Mouse (Mus musculus) right cerebral cortex, postnatal 4 days (tissue): ENCODE measurements at regions not wholly inside any gene's neighbourhood (a gene's known extent, or its start where the extent isn't known, plus 50 kb on each side); places are given as distances from the start of the nearest gene placed in this dataset.
A peak's percentile ranks its signal among the peaks of the same experiment; 100 is the strongest.
"Not testable (repeated sequence)": the region's sequence is repeated elsewhere in the genome, so short reads cannot be mapped to it uniquely, and the experiment has no call there.

Experiments used
- DNase-seq: peaks from one replicate; pipeline ENCODE4 v3.0.0-alpha.2; 2022

DNA sequence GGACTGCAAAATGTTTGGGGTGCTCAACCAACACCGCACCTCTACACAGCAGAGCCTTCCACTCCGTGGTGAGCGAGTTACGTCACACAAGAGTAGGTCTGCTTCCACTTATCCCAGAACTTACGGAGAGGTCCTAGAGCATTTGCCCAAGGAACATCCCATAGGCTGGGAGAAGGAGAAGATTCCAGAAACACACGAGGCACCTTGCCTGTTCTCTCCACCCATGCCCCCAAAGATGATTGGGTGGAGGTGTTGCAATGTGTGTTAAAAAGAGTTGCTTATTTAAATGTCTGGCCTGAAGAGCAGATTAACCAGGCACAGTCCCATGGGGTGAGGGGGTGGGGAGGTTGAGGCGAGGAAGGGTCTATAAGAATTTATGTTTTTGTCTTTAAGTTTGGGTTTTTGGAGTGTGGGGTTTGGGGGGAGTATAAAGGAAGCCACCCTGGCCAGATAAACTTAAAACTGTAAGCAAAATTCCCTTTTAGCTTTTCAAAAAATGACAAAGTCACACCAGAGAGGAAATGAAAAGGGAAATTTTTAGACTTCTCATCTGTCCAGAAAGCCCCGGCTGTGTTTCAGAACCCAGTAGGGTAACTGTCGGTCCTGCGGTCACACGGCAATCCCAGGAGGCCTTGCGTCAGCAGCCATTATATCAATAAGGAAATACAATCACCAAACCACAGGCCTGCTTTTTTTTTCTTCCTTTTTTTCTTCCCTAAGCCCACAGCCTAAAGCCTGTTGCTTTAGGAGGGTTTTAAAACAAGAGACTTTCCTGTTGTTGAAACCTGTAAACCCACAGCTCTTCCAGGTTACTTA lies 113.3 kb downstream of the Tomm20 start:
- no peak for DNase-seq

DNA sequence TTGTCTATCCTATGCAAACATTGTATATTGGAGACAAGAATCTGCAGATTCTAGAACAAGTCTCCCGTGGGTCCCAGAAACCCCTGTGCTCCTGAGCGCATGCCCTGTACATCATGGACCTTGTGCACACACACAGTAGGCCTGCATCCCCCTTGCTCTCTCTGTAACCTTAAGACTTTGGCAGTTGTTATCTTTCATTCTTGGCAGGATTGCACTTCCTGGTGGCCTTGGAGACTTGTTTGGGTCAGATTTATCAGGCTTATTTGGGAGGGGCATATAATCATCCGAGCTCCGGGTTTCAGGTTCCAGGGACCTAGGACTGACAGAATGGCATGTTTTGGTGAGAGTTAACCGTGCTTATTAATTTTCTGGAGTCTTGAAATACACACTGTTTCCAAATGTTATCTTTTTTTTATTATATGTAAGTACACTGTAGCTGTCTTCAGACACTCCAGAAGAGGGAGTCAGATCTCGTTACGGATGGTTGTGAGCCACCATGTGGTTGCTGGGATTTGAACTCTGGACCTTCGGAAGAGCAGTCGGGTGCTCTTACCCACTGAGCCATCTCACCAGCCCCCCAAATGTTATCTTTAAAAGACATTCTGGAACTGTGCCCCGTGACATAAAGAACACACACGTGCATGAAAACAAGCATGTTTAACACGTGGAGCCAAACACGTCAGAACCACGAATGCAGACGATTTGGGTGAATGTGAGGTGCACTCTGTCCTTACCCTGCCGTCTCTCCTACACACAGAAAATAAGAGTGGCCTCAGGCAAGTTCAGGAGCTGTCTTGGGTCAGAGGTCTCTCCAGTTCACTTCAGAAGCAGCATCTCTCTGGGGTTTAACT lies 114.1 kb downstream of the Tomm20 start:
- no peak for DNase-seq

GRCm38 (mm10) chr8:126830242-126830530 lies 115.5 kb downstream of the Tomm20 start:
- DNase-seq = no peak

GRCm38 (mm10) chr8:126829376-126830241 lies 116.0 kb downstream of the Tomm20 start:
- DNase-seq = no peak

- DNase-seq = no peak
These were observed 117.8 kb downstream of the Tomm20 start for GRCm38 (mm10) chr8:126827681-126828383.

DNA sequence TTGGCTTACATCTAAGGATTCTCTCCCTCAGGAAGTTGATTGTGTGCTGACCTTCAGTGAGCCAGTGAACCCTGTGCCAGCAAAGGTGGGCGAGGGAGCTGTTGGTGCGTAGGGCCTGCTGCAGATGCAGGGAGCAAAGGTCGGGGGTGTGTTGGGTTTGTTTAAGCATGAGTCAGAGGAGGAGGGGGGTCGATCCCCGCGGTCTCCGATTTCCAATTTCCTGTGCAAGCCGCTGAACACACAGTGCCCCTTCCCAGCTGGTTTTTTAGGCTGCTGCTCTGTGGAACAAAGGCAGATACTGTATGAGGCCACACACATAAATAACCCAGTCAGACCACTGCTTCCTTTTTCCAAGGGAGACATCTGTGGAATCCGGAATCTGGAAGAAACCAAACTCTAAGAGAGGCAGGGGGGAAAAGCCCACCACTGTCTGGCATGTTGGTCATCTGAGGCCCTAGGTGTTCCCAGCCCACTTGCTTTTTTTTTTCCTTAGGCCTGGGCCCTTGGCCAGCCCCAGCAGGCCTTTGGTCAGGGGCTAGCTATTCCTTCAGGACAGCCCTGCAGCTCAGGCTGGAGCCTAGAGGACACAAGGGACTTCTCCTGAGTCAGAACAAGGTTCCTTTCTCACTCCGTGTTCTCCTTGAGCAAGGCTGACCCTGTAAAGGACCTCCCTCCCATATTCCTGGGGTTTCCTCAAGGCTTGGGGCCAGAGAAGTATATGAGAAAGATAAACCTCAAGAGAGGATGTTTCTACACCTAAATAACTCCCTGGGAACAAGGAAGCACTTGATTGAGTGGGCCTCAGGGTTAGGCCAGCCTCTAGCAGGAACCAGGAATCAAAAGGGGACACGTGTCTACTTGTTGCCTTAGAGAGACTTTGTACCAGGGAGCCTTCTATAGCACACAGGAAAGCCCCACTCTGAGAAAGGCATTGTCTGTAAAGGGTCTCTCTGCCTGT lies 119.0 kb downstream of the Tomm20 start:
- peak; percentile 51 for DNase-seq

GRCm38 (mm10) chr8:126825877-126826276 lies 119.8 kb downstream of the Tomm20 start:
- DNase-seq = peak; percentile 61

- no peak for DNase-seq
These were observed 121.0 kb downstream of the Tomm20 start for GRCm38 (mm10) chr8:126824575-126825208.

DNA sequence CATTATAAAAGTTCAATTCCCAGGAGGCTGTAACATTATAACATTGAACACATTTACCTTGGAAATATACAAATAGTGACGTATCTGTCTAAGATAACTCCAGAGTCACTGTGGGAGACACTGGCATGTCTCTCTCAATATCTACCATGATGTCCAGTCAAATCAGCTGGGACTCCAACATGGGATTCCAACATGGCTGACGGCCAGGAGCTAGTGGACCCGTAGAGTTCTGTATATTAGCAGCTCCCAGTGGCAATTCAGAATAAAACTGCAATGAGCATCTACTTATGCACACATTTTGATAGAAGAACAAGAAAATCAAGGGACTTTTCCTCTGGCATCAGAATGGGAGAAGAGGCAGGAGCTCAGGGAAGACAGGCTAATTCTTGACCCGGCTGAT lies 123.4 kb downstream of the Tomm20 start:
- DNase-seq = no peak

- no peak for DNase-seq
These were observed 124.4 kb downstream of the Tomm20 start for GRCm38 (mm10) chr8:126821279-126821678.

GRCm38 (mm10) chr8:126820502-126820901 lies 125.1 kb downstream of the Tomm20 start:
- DNase-seq = no peak

DNA sequence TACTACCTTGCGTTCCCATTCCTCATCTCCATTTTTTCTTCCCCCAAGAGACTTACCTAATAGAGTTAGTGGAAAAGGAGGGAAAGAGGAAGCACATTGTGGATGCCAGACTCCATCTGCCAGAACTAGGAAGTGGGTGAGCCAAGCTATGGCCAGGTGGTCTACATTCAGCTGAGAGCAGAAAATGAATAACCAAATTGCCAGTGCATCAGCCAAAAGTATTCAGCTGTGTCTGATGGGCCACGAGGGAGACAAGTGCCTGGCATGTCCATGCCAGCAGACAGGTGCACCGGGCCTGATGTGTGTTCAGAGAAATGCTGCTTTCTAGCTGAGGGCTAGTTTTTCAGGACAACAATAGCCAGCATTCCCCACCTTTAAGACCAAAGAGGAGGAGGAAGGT lies 126.4 kb downstream of the Tomm20 start:
- no peak for DNase-seq

DNA sequence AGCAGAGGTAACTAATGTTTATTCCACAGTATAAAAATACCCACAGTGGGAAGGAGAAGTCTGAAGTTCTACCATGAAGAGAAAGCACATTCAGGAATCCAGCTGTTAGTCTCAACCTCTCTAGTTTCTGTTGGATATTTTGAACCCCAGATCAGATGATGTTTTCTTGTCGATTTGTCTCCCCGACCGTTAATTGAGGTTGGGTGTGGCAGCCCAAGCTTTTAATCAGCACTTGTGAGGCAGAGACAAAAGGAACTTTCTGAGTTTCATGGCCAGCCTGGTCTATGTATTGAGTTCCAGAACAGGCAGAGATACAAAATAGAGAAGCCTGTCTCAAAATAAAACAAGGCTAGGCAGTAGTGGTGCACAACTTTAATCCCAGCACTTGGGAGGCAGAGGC lies 129.5 kb downstream of the Tomm20 start:
- no peak for DNase-seq

DNA sequence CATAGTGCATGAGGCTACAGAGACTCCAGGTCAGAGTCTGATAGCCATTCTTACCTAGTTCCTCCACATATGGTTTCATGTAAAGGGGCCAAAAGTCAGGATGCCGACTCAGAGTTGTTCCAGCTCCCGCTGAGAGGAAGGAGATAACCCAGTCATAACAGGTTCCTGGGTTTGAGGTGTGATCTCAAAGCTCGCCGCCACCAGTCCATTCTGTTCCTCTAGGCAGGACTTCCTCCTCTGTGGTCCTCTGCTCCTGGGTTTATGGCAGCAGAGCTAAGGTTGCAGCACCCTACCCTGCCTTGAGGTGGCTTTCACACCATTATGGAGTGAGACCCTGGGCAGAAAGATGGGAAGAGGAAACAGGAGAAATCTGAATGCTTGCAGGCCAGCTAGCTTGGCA lies 131.2 kb downstream of the Tomm20 start:
- no peak for DNase-seq

DNA sequence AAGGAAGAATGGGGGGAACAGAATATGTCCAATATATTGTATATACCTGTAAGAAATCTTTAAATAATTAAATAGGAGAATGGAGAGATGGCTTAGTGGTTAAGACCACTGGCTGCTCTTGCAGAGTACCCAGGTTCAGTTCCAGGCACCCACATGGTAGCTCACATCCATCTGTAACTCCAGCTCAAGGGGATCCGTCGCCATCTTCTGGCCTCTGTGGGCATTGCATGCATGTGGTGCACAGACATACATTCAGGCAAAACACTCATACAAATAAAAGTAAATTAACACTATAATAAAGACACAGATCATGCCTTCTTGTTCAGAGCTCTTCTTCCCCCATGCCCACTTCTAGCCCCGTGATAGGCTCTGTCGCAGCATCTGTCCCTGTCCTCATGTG lies 132.0 kb downstream of the Tomm20 start:
- no peak for DNase-seq

GRCm38 (mm10) chr8:126812777-126813176 lies 132.9 kb downstream of the Tomm20 start:
- DNase-seq = no peak

DNA sequence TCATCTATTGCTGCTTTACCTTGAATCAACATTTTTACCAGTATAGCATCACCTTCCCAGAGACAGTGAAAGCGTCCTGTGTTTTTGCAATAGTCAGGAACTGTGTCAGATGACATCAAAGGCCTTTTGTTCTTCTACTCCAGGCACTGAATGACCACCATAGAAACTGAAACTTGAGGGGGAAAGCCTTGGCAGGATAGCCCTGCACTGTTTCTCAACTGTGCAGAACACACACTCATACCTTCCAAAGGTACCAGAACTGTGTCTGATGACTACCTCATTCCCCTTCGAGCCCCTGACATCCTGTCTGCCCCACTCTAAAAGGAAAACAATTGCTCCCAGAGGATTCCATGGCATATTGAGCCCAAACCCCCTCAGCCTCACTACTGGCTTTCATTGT lies 134.3 kb downstream of the Tomm20 start:
- not testable (repeated sequence) for DNase-seq

- no peak for DNase-seq
These were observed 135.1 kb downstream of the Tomm20 start for GRCm38 (mm10) chr8:126810516-126810915.

DNA sequence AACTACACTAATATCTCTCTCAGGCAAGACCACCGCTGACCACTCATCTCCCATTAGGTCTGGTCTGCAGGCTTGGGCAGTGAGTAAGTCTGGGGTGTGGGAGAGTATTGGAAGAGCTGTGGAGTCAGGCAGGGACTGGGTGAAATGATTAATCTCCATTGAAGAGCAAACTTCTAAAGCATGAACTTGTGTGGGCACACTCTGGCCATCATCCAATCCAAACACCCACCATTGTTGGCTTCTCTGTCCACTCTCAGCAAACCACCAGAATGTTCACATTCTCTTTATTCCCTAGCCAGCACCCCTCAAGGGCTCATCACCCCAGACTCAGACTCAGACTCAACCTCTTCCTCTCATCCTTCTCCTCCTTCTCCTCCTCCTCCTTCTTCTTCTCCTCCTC lies 136.3 kb downstream of the Tomm20 start:
- DNase-seq = no peak

DNA sequence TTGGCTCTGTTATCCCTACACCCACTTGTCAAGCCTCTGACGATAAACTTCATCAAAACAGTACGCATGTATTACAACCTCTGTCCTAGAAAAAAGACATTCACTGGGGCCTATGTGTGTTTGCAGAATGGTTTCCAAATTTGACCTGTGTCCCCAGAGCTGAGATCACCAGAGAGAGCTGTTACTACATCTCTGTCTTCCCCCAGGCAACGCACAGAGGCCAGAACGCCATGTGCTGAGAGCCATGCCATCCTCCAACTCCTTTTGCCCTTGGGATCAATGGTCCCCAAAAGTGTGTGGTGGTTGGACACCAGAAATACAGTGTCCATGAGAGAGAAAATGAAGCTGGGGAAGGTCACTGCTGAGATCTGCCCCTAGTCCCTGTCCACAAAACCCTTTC lies 137.1 kb downstream of the Tomm20 start:
- no peak for DNase-seq

DNA sequence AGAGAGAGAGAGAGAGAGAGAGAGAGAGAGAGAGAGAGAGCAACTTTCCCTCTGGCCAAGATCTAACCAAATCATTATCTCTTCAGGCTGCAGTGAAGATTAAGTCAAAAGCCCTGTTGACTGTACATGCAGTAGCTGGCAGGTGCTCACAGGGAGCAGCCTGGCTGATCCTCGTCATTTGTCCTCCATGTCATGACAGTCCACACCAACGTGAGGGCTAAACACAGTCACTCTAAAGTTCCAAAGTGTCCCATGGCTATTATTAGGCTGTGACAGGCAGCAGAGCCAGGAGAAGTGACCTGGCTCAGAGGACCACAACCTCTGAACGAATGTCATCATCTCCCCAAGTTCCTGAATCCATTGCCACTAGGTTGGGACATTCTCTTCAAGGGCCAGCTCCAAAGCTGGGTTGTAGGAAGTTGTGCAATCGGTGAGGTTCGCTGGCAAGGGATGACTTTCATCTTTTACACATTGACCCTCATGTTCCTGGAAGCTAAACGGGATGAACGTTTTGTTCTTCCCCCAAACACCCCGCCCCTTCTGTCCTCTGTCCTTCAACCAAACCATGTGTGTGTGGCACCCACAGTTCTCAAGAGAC lies 138.4 kb downstream of the Tomm20 start:
- DNase-seq = no peak
